Mouse (Mus musculus) megakaryocyte, embryonic 14.5 days (primary cell): Measurements from ENCODE around the gene Prrc2a.

Source experiments
- FLI1 ChIP-seq: IDR thresholded peaks from 2 replicates; pipeline ENCODE4 v1.6.1; 2012; ENCODE audit warnings: low read length, inconsistent platforms, mixed read lengths
- GATA1 ChIP-seq: IDR thresholded peaks from 3 replicates; pipeline ENCODE4 v1.6.1; 2012; ENCODE audit warnings: mixed read lengths, low read length, inconsistent platforms, borderline replicate concordance

GRCm38 (mm10) chr17:35201128-35201527, 36.4 kb upstream of the Prrc2a start:
- TF ChIP-seq GATA1 = no peak
- TF ChIP-seq FLI1 = no peak
